Mouse (Mus musculus): ENCODE measurements around the gene Izumo1. TPM values are rescaled to one million over a fixed set of nuclear protein-coding genes. Genes with fewer than 3 reads are reported as not detected.

Izumo1 gene
- 0.19 and 0.32 TPM in 2 replicates for polyA plus RNA-seq (2015; fragmentation: Nextera tagmentation; extraction: Ambion mirVana)

DNA sequence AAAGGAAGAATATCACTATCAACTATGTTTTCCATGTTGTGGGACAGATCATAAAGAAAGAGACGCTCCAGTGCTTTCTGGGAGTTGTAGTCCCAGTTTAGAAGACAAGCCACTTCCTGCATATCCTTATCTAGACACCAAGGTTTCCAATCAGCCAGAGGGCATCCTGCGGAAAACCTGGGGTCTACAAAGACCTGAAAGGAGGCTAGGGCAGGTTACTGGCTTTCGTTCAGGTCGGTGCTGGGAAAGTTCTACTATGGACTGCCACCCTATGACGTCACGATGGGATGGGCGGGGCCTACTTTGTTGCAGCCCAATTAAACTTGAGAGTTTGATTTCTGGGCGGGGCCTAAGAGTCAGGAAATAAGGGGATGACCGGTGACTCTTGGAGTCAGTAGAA, at the start of gene Izumo1:
Gene Izumo1, plus strand, starts transcription at position 369 of the 400 bp plus-strand sequence.
- H3K9me3 ChIP-seq (ENCODE audit: low read length): no peaks in the 10 kb centered on the region
- TF ChIP-seq CTCF (IDR thresholded peaks at IDR 0.05) (no peak), EP300 (IDR thresholded peaks at IDR 0.05) (no peak)
- H3K4me3 ChIP-seq (ENCODE audit: low read depth, low read length): no peak within 1 kb of the TSS
- H3K36me3 ChIP-seq (ENCODE audit: insufficient read depth, low read length): no peaks in the 10 kb centered on the region
- no peak within 1 kb of the TSS for H3K4me2 ChIP-seq (replicated peaks; ENCODE audit: low read depth, low read length)
- peaks cover 7% of the 10 kb centered on the region; the same call in 1 of the 2 replicates for H3K27me3 ChIP-seq (replicated peaks; ENCODE audit: insufficient read depth, low read length)
- ATAC-seq (peak; percentile 42; the same call in 1 of the 2 replicates), DNase-seq (ENCODE audit: low spot score) (no peak)
- no peak within 1 kb of the TSS for H3K27ac ChIP-seq (ENCODE audit: low read length)
- 28% methylated on average over 9 of the region's 9 CpGs for WGBS
- H3K4me1 ChIP-seq (ENCODE audit: insufficient read depth, low read depth, low read length): 0 out of 2 replicates have a peak, but pooled peaks cover 6% of the 10 kb centered on the region
- no peak within 1 kb of the TSS for H3K9ac ChIP-seq (replicated peaks; ENCODE audit: low read depth)

DNA sequence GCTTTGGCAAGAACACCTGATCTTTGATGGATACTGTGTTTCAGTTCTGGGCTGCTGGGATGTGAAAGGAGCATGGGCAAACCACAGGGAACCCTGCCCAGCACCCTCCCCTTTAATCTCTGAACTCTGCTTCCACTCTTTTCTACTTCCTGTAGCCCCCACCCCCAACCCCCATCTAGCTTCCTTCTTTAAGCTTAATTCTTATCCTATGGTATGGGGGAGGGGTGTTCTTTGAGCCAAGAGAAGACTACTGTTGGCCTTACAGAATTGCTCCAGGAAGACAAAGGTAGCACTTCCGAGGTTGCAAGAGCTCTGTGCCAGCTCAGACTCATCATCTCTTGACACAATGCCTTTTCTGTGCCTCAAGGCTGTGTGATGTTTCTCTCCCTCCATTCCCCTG, 49.6 kb upstream of the Izumo1 start:
- no peaks in the 10 kb centered on the region for H3K27me3 ChIP-seq (replicated peaks; ENCODE audit: insufficient read depth, low read length)
- peaks cover 5% of the 10 kb centered on the region; the same call in 1 of the 2 replicates for H3K36me3 ChIP-seq (ENCODE audit: insufficient read depth, low read length)
- no peak overlapping the region for H3K4me2 ChIP-seq (replicated peaks; ENCODE audit: low read depth, low read length)
- no peaks in the 10 kb centered on the region for H3K9me3 ChIP-seq (ENCODE audit: low read length)
- peaks cover 14% of the 10 kb centered on the region for H3K4me1 ChIP-seq (ENCODE audit: insufficient read depth, low read depth, low read length)
- DNase-seq (ENCODE audit: low spot score) (no peak), ATAC-seq (no peak)
- no peak overlapping the region for H3K9ac ChIP-seq (replicated peaks; ENCODE audit: low read depth)
- no peak overlapping the region for H3K4me3 ChIP-seq (ENCODE audit: low read depth, low read length)
- TF ChIP-seq CTCF (IDR thresholded peaks at IDR 0.05) (no peak), EP300 (IDR thresholded peaks at IDR 0.05) (no peak)
- H3K27ac ChIP-seq (ENCODE audit: low read length): no peak overlapping the region
- 31% methylated on average over 1 of the region's 1 CpGs for WGBS

DNA sequence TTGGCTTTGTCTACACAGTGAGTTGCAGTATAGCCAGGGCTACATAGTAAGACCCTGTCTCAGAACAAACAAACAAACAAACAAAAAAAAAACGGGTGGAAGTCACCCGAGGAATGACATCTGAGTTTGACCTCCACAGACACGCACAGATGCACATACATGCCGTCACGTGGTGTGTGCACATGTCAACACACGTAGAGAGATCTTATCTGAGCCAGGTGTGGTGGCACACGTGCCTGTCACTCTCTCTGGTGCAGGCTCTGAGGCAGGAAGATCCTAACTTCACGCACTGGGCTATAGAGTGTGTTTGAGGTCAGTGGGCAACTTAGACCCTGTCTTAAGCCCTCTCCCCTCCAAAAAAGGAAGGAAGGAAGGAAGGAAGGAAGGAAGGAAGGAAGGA, 47.7 kb upstream of the Izumo1 start:
- no peak overlapping the region for H3K27ac ChIP-seq (ENCODE audit: low read length)
- H3K4me2 ChIP-seq (replicated peaks; ENCODE audit: low read depth, low read length): no peak overlapping the region
- H3K4me3 ChIP-seq (ENCODE audit: low read depth, low read length): no peak overlapping the region
- H3K9ac ChIP-seq (replicated peaks; ENCODE audit: low read depth): no peak overlapping the region
- no peaks in the 10 kb centered on the region for H3K27me3 ChIP-seq (replicated peaks; ENCODE audit: insufficient read depth, low read length)
- 61% methylated on average over 8 of the region's 8 CpGs for WGBS
- ATAC-seq (no peak), DNase-seq (ENCODE audit: low spot score) (no peak)
- H3K36me3 ChIP-seq (ENCODE audit: insufficient read depth, low read length): peaks cover 5% of the 10 kb centered on the region; the same call in 1 of the 2 replicates
- TF ChIP-seq CTCF (IDR thresholded peaks at IDR 0.05): no peak
- no peak for TF ChIP-seq EP300 (IDR thresholded peaks at IDR 0.05)
- peaks cover 11% of the 10 kb centered on the region for H3K4me1 ChIP-seq (ENCODE audit: insufficient read depth, low read depth, low read length)
- H3K9me3 ChIP-seq (ENCODE audit: low read length): no peaks in the 10 kb centered on the region

DNA sequence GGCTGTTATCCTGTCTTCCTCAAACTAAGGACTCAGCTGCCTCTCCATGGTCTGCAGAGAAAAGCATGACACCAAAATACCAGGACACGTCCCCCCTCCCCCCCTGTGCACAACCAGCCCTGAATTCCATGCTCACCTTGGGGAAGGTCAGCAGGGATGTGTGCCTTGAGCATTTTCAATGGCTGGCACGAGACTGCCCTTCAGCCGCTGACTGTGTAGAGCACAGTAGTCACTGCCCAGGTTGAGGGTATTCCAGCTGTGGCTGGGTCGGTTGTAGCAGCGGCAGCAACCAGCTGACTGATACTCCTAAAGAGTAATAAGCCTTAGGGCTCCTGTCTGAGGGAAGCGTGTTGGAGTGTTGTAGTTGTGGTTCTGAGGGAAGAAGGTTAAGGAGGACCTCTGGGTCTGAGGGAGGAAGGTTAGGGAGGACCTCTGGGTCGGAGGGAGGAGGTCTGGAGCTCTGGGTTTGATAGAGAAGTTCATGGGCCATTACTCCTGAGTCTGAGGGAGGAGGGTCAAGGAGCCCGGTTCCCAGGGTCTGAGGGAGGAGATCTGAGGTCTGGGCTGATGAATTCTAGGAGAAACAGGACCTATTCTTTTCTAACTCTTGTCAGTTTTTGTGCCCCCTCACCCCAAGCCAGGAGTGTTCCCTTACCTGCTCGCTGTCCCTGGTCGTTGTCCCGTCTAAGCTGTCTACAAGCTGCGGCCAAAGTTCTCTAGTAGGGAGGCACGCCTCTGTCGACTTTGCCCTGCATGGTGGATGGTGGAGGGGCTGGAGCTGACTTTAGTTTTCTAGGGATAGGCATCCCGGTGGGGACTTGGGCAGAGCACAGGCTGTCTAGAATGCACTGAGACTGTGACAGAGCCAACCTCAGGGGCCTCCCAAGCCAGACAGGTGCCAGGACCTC, 46.9 kb upstream of the Izumo1 start:
- H3K4me2 ChIP-seq (replicated peaks; ENCODE audit: low read depth, low read length): no peak overlapping the region

DNA sequence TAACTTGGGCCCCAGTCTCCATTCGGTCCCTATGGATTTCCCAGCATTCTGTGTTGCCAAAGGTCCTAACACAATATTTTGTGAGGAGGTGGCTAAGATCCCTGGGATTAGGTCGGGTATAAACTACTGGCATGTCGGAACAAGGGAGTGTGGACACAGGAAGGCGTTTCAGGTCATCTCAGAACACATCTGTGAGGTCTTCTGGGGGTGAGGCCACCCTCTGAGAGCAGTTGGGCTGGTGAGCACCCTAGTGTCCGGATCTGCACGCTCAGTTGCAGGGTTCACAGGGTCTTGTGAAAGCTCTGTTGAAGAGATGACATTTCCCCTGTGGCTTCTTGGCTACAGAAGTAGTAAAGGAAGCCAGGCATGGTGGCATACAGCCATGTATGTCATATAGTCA, 35.7 kb upstream of the Izumo1 start:
- no peak for ATAC-seq
- no peak for DNase-seq (ENCODE audit: low spot score)
- Histone ChIP-seq H3K9me3 (ENCODE audit: low read length) (no peaks in the 10 kb centered on the region), H3K9ac (replicated peaks; ENCODE audit: low read depth) (no peak overlapping the region), H3K4me1 (ENCODE audit: insufficient read depth, low read depth, low read length) (no peaks in the 10 kb centered on the region), H3K4me3 (ENCODE audit: low read depth, low read length) (no peak overlapping the region), H3K36me3 (ENCODE audit: insufficient read depth, low read length) (no peaks in the 10 kb centered on the region), H3K27ac (ENCODE audit: low read length) (no peak overlapping the region), H3K4me2 (replicated peaks; ENCODE audit: low read depth, low read length) (no peak overlapping the region), H3K27me3 (replicated peaks; ENCODE audit: insufficient read depth, low read length) (no peaks in the 10 kb centered on the region)
- WGBS: 91% methylated on average over 6 of the region's 6 CpGs
- TF ChIP-seq EP300 (IDR thresholded peaks at IDR 0.05) (no peak), CTCF (IDR thresholded peaks at IDR 0.05) (no peak)

More for the DNA sequence above, 46.9 kb upstream of the Izumo1 start:
- Histone ChIP-seq H3K9me3 (ENCODE audit: low read length) (no peaks in the 10 kb centered on the region), H3K4me3 (ENCODE audit: low read depth, low read length) (no peak overlapping the region), H3K36me3 (ENCODE audit: insufficient read depth, low read length) (peaks cover 5% of the 10 kb centered on the region; the same call in 1 of the 2 replicates), H3K27me3 (replicated peaks; ENCODE audit: insufficient read depth, low read length) (no peaks in the 10 kb centered on the region), H3K27ac (ENCODE audit: low read length) (no peak overlapping the region), H3K9ac (replicated peaks; ENCODE audit: low read depth) (no peak overlapping the region), H3K4me1 (ENCODE audit: insufficient read depth, low read depth, low read length) (peaks cover 11% of the 10 kb centered on the region)
- DNase-seq (ENCODE audit: low spot score): no peak
- no peak for ATAC-seq
- TF ChIP-seq EP300 (IDR thresholded peaks at IDR 0.05) (no peak), CTCF (IDR thresholded peaks at IDR 0.05) (no peak)
- 82% methylated on average over 15 of the region's 15 CpGs for WGBS

DNA sequence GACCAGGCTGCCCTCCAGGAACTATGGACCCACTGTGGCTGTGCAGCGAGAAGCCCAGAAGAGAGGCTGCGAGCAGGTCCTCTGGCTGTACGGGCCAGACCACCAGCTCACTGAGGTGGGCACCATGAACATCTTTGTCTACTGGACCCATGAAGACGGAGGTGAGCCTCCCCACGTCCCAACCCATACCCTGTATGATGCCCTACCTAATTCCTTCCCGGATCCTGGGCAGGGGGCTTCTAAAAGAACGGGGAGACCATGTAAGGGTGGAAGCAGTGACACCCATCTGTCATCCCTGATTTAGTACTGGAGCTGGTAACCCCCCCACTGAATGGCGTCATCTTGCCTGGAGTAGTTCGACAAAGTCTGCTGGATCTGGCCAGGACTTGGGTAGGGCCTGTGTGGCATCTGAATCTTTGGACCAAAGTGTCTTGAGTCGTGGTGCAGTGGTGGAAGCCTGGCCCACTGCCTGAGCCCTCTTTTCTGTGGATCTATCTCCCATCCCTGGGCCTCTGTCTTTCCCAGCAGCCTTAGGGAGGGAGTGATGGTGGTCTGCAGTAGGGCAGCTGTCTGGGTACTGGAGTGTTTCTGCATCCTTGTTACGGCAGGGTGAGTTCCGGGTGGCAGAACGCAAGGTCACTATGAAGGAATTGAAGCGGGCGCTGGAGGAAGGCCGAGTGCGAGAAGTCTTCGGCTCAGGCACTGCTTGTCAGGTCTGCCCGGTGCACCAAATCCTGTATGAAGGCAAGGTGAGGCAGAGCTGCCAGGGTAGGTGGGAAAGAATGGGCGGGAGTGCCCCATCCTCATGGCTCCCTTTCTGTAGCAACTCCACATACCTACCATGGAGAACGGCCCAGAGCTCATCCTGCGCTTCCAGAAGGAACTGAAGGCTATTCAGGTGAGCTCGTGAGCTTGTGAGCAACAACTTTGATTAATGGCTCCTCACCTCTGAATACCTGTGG, 33.7 kb upstream of the Izumo1 start:
- no peak overlapping the region for H3K4me3 ChIP-seq (ENCODE audit: low read depth, low read length)
- H3K36me3 ChIP-seq (ENCODE audit: insufficient read depth, low read length): no peaks in the 10 kb centered on the region
- H3K9ac ChIP-seq (replicated peaks; ENCODE audit: low read depth): no peak overlapping the region
- H3K4me2 ChIP-seq (replicated peaks; ENCODE audit: low read depth, low read length): no peak overlapping the region
- ATAC-seq: no peak
- DNase-seq (ENCODE audit: low spot score): no peak
- no peaks in the 10 kb centered on the region for H3K27me3 ChIP-seq (replicated peaks; ENCODE audit: insufficient read depth, low read length)
- no peaks in the 10 kb centered on the region for H3K4me1 ChIP-seq (ENCODE audit: insufficient read depth, low read depth, low read length)
- no peak for TF ChIP-seq CTCF (IDR thresholded peaks at IDR 0.05)
- no peak for TF ChIP-seq EP300 (IDR thresholded peaks at IDR 0.05)
- H3K9me3 ChIP-seq (ENCODE audit: low read length): no peaks in the 10 kb centered on the region
- whole genome bisulfite sequencing: 92% methylated on average over 23 of the region's 23 CpGs
- no peak overlapping the region for H3K27ac ChIP-seq (ENCODE audit: low read length)

Measured in lung, postnatal 0 days (tissue).